Mouse (Mus musculus): ENCODE results near the gene Traf7.
A peak's percentile ranks its signal among the peaks of the same experiment; 100 is the strongest.

- no peak for TF ChIP-seq POLR2A (IDR thresholded peaks at IDR 0.05; ENCODE audit: borderline replicate concordance, control insufficient read depth, low read depth, low read length)
- TF ChIP-seq CTCF (IDR thresholded peaks at IDR 0.05; ENCODE audit: control insufficient read depth, insufficient read depth, low read length), result peak; percentile 43; the same call in 1 of the 2 replicates
Observed at GRCm38 (mm10) chr17:24513609-24514008, 14.1 kb downstream of the Traf7 start.
